Mouse (Mus musculus) ES-E14 (cell line): ENCODE results near the gene Olfr1395.

Experiments
- CHD2 ChIP-seq: IDR thresholded peaks from 2 replicates; pipeline ENCODE4 v1.6.1; 2014; ENCODE audit warnings: mild to moderate bottlenecking, low read depth, low read length, inconsistent platforms
- HCFC1 ChIP-seq: IDR thresholded peaks from 2 replicates; pipeline ENCODE4 v1.6.1; 2012; ENCODE audit warnings: low read length, inconsistent platforms, borderline replicate concordance; ENCODE audit not compliant: insufficient read depth
- MAFK ChIP-seq: IDR thresholded peaks from 2 replicates; pipeline ENCODE4 v1.6.1; 2014; ENCODE audit warnings: mild to moderate bottlenecking, low read depth, low read length, inconsistent platforms; ENCODE audit not compliant: insufficient read depth
- ZC3H11A ChIP-seq: IDR thresholded peaks from 2 replicates; pipeline ENCODE4 v1.6.1; 2012; ENCODE audit warnings: low read depth, mild to moderate bottlenecking, inconsistent platforms, low read length, borderline replicate concordance
- ZNF384 ChIP-seq: IDR thresholded peaks from 2 replicates; pipeline ENCODE4 v1.6.1; 2012; ENCODE audit warnings: low read depth, low read length, inconsistent platforms

DNA sequence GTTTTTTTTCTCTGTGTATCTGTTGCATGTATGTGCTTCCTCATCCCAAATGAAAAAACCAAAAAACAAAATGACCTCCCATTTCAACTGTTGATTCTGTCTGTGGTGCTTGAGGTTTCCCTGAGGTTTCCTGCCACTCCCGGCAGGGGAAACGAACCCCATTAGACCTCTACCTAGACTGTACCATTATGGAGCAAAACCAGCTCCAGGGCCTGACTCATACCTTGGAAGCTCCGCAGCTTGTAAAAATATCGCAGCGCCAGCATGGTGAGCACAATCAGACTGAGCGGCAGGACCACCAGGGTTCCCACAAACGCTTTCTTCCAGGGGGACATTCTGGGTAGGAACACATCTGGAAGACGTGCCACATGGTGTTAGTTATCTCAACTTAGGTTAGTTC is 33.3 kb downstream of the Olfr1395 start:
- TF ChIP-seq MAFK (no peak), ZNF384 (no peak), CHD2 (no peak), ZC3H11A (no peak), HCFC1 (no peak)
